Mouse (Mus musculus) midbrain, embryonic 16.5 days (tissue): ENCODE results near the gene Olfr600. TPM values are rescaled to one million over a fixed set of nuclear protein-coding genes. Genes with fewer than 3 reads are reported as not detected.
"Not testable (repeated sequence)": the region's sequence is repeated elsewhere in the genome, so short reads cannot be mapped to it uniquely, and the experiment has no call there.

Source experiments
- ATAC-seq: fragments of 200-750 bp; cut with Nextera tagmentation; 2 replicates; pipeline ENCODE4 v1.8.0; 2017; ENCODE audit warnings: moderate TSS enrichment
- H3K27ac ChIP-seq: fragments of 300-500 bp; sonication (generic); 2 replicates; pipeline ENCODE4 v1.5.1; 2014; ENCODE audit warnings: mild to moderate bottlenecking, low read length, mixed read lengths
- H3K27me3 ChIP-seq: fragments of 300-500 bp; sonication (generic); 2 replicates; pipeline ENCODE4 v1.6.1; 2014; ENCODE audit warnings: low read depth, low read length, mixed read lengths; ENCODE audit not compliant: control insufficient read depth, insufficient read depth
- H3K36me3 ChIP-seq: fragments of 300-500 bp; sonication (generic); 2 replicates; pipeline ENCODE4 v1.6.1; 2014; ENCODE audit warnings: mild to moderate bottlenecking, low read length, moderate library complexity, mixed read lengths; ENCODE audit not compliant: control insufficient read depth, insufficient read depth
- H3K4me1 ChIP-seq: fragments of 300-500 bp; sonication (generic); 2 replicates; pipeline ENCODE4 v1.6.1; 2014; ENCODE audit warnings: mild to moderate bottlenecking, low read length, mixed read lengths; ENCODE audit not compliant: control insufficient read depth, insufficient read depth
- H3K4me2 ChIP-seq: fragments of 300-500 bp; sonication (generic); 2 replicates; pipeline ENCODE4 v1.6.1; 2014; ENCODE audit warnings: mild to moderate bottlenecking, low read length, mixed read lengths
- H3K4me3 ChIP-seq: fragments of 300-500 bp; sonication (generic); 2 replicates; pipeline ENCODE4 v1.5.1; 2014; ENCODE audit warnings: low read depth, mild to moderate bottlenecking, low read length, moderate library complexity, mixed read lengths
- H3K9ac ChIP-seq: fragments of 300-500 bp; sonication (generic); 2 replicates; pipeline ENCODE4 v1.6.1; 2014; ENCODE audit warnings: low read depth, low read length, mixed read lengths
- H3K9me3 ChIP-seq: fragments of 300-500 bp; sonication (generic); replicated peaks from 2 replicates; pipeline ENCODE4 v1.6.1; 2014; ENCODE audit warnings: mild to moderate bottlenecking, low read length, mixed read lengths; ENCODE audit not compliant: control insufficient read depth, poor library complexity, severe bottlenecking
- WGBS: fragments of 180-500 bp; shearing (Covaris S2); extraction: QIAGEN DNeasy Blood & Tissue Kit; methylation state at CpG from one replicate; pipeline ENCODE4 v1.1.7; 2014; 5-methylcytosine and 5-hydroxymethylcytosine counted together
- polyA plus RNA-seq: library from polyadenylated mRNA; unstranded; fragments of >200 nt; fragmentation: Nextera tagmentation; extraction: Ambion mirVana; gene quantifications from 2 replicates; pipeline ENCODE4 v1.2.1, GENCODE M21; 2015

The Olfr600 gene
- not detected in 2 replicates for polyA plus RNA-seq

DNA sequence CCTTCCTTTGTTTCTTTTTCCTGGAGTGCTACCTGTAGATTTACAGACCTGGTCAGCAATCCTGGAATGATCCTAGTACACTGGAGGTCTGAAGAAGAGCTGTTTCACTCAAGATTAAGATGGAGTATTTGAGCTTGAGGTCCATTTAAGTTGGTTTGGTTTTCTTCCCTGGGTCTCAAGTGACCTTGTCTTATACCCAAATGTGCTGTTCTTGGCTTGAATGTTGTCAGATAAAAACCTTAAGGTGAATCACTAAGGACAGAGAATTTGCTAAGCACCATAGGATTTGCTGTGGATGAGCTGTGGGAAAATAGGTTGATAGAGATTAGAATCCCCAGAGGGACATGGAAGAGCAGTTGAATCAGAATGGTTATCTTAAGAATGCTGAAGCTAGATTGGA is at the start of gene Olfr600:
Olfr600 (minus strand) TSS at position 101 of the 400 bp plus-strand sequence.
- no peak for ATAC-seq
- H3K4me2 ChIP-seq = no peak within 1 kb of the TSS
- no peak within 1 kb of the TSS for H3K4me3 ChIP-seq
- H3K27ac ChIP-seq = no peak within 1 kb of the TSS
- H3K9ac ChIP-seq = no peak within 1 kb of the TSS
- no peaks in the 10 kb centered on the region for H3K9me3 ChIP-seq
- no peaks in the 10 kb centered on the region for H3K27me3 ChIP-seq
- no peaks in the 10 kb centered on the region for H3K4me1 ChIP-seq
- no peaks in the 10 kb centered on the region for H3K36me3 ChIP-seq

DNA sequence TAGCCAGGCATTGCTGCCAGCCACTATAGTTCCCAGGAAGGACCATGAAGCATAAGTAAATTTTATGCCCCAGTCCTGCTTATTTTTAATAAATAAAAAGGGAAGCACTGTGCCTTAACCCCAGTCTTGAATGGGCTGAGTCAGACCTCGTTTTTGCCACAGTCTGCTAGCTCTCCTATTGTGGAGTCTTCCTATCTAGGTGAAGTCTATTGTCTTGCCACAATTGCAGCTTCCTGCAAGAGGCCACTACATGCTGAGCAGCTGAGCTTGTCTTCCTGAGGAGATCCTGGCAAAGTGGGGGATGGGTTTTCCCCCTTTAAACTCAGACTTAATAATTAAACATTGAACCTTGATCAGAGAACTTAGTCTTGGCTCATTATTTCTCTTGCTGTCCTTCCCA is 49.5 kb upstream of the Olfr600 start:
- H3K27me3 ChIP-seq = no peaks in the 10 kb centered on the region
- no peak overlapping the region for H3K4me2 ChIP-seq
- H3K4me1 ChIP-seq = no peaks in the 10 kb centered on the region
- H3K4me3 ChIP-seq = no peak overlapping the region
- H3K9ac ChIP-seq = no peak overlapping the region
- no peaks in the 10 kb centered on the region for H3K9me3 ChIP-seq
- H3K27ac ChIP-seq = no peak overlapping the region
- H3K36me3 ChIP-seq = no peaks in the 10 kb centered on the region
- 0% methylated on average over 1 of the region's 1 CpGs for WGBS
- ATAC-seq = no peak

DNA sequence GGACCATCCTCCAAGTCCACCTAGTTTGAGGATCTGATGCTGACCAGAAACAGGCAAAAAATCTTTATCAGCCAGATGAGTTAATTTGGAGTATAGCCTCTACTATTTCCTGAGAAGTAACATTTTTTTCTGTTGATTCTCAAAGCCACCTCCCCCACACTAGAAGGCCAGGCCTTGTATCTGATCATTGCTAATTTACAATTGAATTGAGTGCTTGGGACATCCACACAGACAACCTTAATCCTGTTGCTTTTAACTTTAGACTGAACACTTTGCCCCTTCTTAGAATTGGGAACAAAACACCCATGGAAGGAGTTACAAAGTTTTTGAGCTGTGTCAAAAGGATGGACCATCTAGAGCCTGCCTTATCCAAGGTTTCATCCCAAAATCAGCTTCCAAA is 48.3 kb upstream of the Olfr600 start:
- H3K4me2 ChIP-seq = no peak overlapping the region
- no peak overlapping the region for H3K9ac ChIP-seq
- no peaks in the 10 kb centered on the region for H3K4me1 ChIP-seq
- no peaks in the 10 kb centered on the region for H3K36me3 ChIP-seq
- ATAC-seq = no peak
- no peaks in the 10 kb centered on the region for H3K27me3 ChIP-seq
- no peak overlapping the region for H3K4me3 ChIP-seq
- no peaks in the 10 kb centered on the region for H3K9me3 ChIP-seq
- no peak overlapping the region for H3K27ac ChIP-seq

DNA sequence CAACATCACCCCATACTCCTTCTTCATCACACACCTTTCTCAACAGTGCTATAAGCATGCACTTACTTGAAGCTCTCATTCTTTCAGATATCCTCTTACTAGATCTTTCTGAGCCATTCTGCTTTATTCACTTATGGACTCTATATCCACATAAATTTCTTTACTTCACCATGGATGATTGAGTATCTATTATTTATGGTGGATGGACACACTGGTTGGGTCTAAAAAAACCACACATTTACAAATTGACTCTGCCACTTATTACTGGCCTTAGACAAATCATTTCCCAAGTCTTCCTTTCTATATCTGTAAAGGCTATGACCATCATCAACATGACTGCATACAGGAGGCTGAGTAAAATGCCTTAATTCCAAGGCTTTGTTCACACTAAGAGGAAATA is 36.6 kb upstream of the Olfr600 start, which contains the start of gene Olfr603:
Olfr603 (minus strand) TSS at position 101 of the 400 bp plus-strand sequence.
- H3K4me1 ChIP-seq = no peaks in the 10 kb centered on the region
- H3K4me3 ChIP-seq = no peak within 1 kb of the TSS
- H3K36me3 ChIP-seq = no peaks in the 10 kb centered on the region
- H3K4me2 ChIP-seq = no peak within 1 kb of the TSS
- ATAC-seq = no peak
- no peak within 1 kb of the TSS for H3K9ac ChIP-seq
- H3K9me3 ChIP-seq = no peaks in the 10 kb centered on the region
- H3K27ac ChIP-seq = no peak within 1 kb of the TSS
- no peaks in the 10 kb centered on the region for H3K27me3 ChIP-seq

DNA sequence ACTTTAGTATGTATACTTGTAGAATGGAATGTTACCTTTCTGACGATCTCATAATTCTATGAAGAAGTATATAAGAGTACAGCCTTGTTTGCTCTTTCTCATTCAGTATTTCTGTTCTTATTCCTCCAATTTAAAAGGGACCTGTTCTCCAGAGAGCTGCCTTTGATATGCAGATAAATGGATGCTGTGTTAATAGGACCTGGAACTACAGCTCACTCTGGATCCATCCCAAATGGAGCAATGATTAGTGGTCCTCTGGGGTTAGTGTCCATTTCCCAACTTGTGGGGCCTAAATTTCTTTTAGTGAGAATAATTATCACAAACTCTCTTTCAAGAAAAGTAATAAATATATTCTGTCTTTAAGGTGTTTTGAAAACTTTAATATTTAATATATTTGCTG is 13.1 kb upstream of the Olfr600 start, which contains the start of gene Olfr601:
Olfr601 (minus strand) TSS at position 101 of the 400 bp plus-strand sequence.
- H3K27me3 ChIP-seq = no peaks in the 10 kb centered on the region
- 87% methylated on average over 1 of the region's 1 CpGs for WGBS
- no peaks in the 10 kb centered on the region for H3K9me3 ChIP-seq
- no peak within 1 kb of the TSS for H3K27ac ChIP-seq
- no peak within 1 kb of the TSS for H3K4me3 ChIP-seq
- ATAC-seq = no peak
- no peaks in the 10 kb centered on the region for H3K4me1 ChIP-seq
- H3K4me2 ChIP-seq = no peak within 1 kb of the TSS
- no peaks in the 10 kb centered on the region for H3K36me3 ChIP-seq
- no peak within 1 kb of the TSS for H3K9ac ChIP-seq

DNA sequence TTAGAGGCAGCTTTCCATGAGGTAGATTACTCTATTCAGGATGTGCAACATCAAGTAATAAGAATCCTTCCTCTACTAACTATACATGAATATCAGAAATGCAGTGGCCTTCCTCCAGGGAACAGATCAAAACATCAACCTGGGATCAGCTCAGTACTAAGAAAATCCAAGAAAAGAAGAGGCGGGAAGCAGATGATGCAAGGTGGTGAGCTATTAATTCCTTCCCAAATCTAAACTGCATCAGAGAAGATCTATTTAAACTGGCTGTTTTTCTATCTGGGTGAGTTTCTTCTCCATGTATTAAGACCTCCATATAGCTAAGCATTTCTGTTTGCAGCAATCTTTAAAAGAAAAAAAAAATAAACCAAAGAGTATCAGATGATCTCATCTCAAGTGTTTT is 13.9 kb downstream of the Olfr600 start, which contains the start of gene Olfr599:
Olfr599 (plus strand) TSS at position 301 of the 400 bp plus-strand sequence.
- ATAC-seq = no peak
- Histone ChIP-seq H3K9ac (no peak within 1 kb of the TSS), H3K4me3 (no peak within 1 kb of the TSS), H3K4me2 (no peak within 1 kb of the TSS), H3K4me1 (no peaks in the 10 kb centered on the region), H3K36me3 (no peaks in the 10 kb centered on the region), H3K27me3 (no peaks in the 10 kb centered on the region), H3K9me3 (no peaks in the 10 kb centered on the region), H3K27ac (no peak within 1 kb of the TSS)
- 91% methylated on average over 1 of the region's 1 CpGs for WGBS

DNA sequence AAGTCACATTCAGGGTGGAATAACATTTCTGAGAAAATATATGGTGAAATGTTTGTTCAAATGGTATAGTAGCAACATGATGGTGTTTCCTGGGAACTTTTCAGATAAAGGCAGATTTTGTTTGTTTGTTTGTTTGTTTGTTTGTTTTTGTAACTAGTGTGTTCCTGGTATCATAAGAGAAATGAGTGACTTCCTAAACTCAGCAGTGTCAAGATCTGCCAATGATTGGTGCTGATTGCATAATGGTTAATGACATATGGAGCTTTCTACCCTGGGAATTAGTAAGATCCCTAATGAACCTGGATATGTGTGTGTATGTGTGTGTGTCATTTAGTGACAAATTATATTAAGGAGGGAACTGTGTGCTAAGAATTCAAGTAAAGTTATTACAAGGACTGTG is 26.2 kb downstream of the Olfr600 start, which contains the start of gene Olfr598:
Olfr598 (plus strand) TSS at position 301 of the 400 bp plus-strand sequence.
- no peaks in the 10 kb centered on the region for H3K36me3 ChIP-seq
- no peaks in the 10 kb centered on the region for H3K4me1 ChIP-seq
- no peak for ATAC-seq
- no peak within 1 kb of the TSS for H3K4me3 ChIP-seq
- H3K9me3 ChIP-seq = no peaks in the 10 kb centered on the region
- H3K4me2 ChIP-seq = no peak within 1 kb of the TSS
- H3K27ac ChIP-seq = no peak within 1 kb of the TSS
- no peak within 1 kb of the TSS for H3K9ac ChIP-seq
- no peaks in the 10 kb centered on the region for H3K27me3 ChIP-seq

DNA sequence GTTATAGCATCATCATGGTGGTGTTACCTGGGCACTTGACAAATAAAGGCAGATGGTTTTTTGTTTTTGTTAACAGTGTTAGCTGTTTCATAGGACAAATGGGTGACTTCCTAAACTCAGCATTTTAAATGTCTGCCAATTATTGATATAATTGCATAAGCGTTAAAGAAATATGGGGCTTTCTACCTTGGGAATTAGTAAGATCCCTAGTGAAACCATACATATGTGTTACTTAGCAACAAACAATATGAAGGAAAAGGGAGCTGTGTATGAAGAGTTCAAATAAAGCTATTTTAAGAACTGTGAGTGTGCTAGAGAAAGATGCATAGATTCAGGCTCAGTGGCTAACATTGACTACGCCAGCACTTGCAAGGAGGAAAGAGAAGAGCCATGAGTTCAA is 33.5 kb downstream of the Olfr600 start, which contains the start of gene Olfr597:
Olfr597 (plus strand) TSS at position 301 of the 400 bp plus-strand sequence.
- not testable (repeated sequence) for H3K9me3 ChIP-seq, H3K9ac ChIP-seq, ATAC-seq, H3K36me3 ChIP-seq, H3K4me3 ChIP-seq, H3K27me3 ChIP-seq, H3K4me2 ChIP-seq, H3K27ac ChIP-seq, H3K4me1 ChIP-seq
- 88% methylated on average over 2 of the region's 2 CpGs for WGBS

DNA sequence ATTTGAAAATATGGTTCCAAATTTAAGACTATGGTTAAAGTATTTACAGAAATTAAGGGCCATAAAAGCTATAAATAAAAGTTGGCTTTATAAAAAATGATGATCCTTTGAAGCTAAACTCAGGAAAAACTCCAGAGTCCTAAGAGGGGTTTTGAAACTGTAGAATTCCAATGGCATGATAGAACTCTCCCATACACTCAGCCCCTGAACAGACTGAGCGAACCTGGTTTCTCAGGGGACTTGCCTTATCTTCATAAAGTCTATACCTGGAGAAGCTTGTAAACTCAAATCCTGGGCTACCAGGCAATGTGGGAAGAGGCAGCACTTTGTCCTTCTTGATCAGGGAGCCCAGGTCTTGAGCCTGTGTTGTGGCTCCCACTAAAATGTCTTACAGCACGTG is 44.1 kb downstream of the Olfr600 start, which contains the start of gene Olfr596:
Olfr596 (plus strand) TSS at position 301 of the 400 bp plus-strand sequence.
- not testable (repeated sequence) for H3K9ac ChIP-seq, H3K9me3 ChIP-seq, H3K4me2 ChIP-seq, H3K36me3 ChIP-seq, H3K4me3 ChIP-seq, H3K27me3 ChIP-seq, ATAC-seq, H3K27ac ChIP-seq, H3K4me1 ChIP-seq
- WGBS = 79% methylated on average over 2 of the region's 2 CpGs
